Mouse (Mus musculus): Measurements from ENCODE around the gene Rgl2.
A peak's percentile ranks its signal among the peaks of the same experiment; 100 is the strongest.
"Not testable (repeated sequence)": the region's sequence is repeated elsewhere in the genome, so short reads cannot be mapped to it uniquely, and the experiment has no call there.

Rgl2 gene

DNA sequence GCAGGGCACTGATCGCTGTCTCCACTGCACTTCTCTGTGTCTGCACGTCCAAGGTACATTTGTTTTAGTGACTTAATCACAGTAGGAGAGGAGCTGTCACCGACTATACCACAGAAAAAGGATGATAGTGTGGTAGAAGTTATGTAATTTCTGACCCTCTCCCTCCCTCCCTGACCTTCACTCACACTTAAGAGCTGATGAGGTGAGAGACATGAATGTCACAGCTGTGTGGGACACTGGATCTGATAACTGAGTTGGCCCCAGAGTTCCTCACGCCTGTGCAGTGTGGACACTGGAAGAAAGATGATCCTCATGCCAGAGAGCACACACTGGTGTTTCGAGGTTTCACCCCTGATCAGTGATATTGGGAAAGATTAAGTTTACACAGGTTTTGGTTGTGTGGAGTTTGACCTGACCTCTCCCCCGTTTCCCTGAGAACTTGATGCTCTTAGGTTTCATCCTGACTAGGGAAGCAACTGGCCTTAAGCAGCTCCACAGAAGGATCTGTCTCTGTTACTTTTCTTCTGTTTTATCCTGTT, 50.2 kb downstream of the Rgl2 start:
- DNase-seq (ENCODE audit: low read depth, low spot score) = no peak
- peaks cover 2% of the 10 kb centered on the region; the same call in 1 of the 2 replicates for H3K36me3 ChIP-seq (ENCODE audit: control insufficient read depth, insufficient read depth, low read length, poor library complexity, severe bottlenecking)
- no peaks in the 10 kb centered on the region for H3K27me3 ChIP-seq (ENCODE audit: control insufficient read depth, insufficient read depth, low read length, poor library complexity, severe bottlenecking)

DNA sequence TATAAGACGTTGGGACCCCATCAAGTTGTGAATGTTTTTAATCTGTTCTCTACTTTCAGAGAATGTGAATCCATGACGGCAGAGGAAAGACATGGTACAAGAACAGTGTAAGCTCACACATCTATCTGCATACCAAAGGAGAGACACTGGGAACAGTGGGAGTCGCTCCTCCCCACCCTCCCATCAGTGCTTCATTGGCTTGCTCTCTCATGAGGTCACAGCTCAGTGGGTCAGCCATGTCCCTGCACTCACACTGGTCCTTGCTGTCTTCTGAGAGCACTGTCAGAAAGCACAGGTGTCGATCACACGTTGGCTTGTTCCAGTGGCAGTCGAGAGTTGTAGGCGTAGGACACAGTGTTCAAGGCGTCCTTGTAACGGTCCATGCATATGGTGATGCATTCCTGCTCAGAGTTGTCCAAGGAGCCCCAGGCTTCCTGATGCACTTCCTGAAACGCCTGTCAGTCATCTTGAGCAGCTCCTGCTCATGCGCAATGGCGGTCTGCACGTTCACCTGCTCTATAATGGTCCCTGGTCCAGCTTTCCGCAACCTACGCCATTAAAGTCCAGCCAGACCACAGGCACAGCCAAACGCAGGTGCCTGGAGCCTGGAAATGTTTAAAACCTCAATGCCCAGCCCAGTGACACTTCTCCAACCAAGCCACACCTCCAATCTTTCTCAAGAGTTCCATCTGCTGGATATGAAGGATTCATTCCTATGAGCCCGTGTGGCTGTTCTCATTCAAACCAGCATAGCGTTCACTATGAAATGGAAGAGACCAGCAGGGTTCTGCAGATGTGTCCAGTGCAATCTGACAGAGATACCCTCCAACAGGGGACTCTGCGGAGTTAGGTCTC, 51.1 kb downstream of the Rgl2 start:
- Histone ChIP-seq H3K36me3 (ENCODE audit: control insufficient read depth, insufficient read depth, low read length, poor library complexity, severe bottlenecking) (no peaks in the 10 kb centered on the region; the same call in 1 of the 2 replicates), H3K27me3 (ENCODE audit: control insufficient read depth, insufficient read depth, low read length, poor library complexity, severe bottlenecking) (no peaks in the 10 kb centered on the region; the same call in 1 of the 2 replicates)
- no peak for DNase-seq (ENCODE audit: low read depth, low spot score)

DNA sequence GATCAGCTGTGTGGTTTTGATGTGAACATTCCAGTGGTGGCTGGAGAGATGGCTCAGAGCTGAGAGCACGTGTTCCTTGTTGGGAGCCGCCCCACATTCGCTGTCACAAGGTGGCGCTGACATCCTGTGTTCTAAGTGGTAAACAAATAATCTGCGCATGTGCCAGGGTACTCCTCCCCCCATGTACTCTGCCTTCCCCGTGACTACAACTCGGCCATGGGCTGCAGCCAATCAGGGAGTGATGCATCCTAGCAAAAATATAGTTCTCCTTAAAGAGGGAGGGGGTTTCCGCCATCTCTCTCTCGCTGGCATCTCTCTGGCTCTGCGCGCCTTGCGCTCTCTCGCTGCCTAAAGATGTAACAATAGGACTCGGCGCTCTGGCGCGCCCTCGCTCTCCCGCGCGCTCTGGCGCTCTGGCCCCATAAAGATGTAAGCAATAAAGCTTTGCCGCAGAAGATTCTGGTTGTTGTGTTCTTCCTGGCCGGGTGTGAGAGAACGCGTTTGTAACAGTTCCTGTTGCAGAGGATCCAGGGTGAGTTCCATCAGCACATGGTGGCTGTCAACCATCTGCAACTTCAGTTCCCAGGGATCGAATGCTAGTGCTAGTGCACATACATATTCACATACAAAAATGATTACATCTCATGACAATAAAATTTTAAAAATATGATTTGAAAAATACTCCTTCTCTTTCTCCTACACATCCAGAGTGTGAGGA, 52.0 kb downstream of the Rgl2 start:
- H3K27me3 ChIP-seq (ENCODE audit: control insufficient read depth, insufficient read depth, low read length, poor library complexity, severe bottlenecking); H3K36me3 ChIP-seq (ENCODE audit: control insufficient read depth, insufficient read depth, low read length, poor library complexity, severe bottlenecking): not testable (repeated sequence)
- DNase-seq (ENCODE audit: low read depth, low spot score) = peak; percentile 97

DNA sequence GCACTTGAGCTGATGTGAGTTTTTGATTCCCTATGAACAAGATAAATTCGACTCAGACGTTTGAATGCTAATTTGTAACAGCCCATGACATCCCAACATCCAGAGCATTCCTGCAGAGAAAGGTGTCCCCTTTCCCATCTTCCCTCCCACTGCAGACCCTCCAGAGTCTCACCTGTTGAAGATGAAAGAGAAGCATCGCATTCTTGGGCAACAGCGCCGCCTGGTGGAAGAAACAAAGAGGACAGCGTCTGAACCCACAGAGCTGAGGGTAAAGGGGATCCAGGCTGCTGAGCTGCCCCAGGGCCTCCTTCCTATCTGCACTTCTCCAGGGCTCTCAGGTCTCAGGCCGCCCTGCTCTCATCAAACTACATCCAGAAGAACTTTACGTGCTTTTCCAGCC, 52.8 kb downstream of the Rgl2 start:
- peak; percentile 82 for DNase-seq (ENCODE audit: low read depth, low spot score)
- not testable (repeated sequence) for H3K27me3 ChIP-seq (ENCODE audit: control insufficient read depth, insufficient read depth, low read length, poor library complexity, severe bottlenecking); H3K36me3 ChIP-seq (ENCODE audit: control insufficient read depth, insufficient read depth, low read length, poor library complexity, severe bottlenecking)
